Mouse (Mus musculus): ENCODE data around the gene Sik3.

Gene Sik3

DNA sequence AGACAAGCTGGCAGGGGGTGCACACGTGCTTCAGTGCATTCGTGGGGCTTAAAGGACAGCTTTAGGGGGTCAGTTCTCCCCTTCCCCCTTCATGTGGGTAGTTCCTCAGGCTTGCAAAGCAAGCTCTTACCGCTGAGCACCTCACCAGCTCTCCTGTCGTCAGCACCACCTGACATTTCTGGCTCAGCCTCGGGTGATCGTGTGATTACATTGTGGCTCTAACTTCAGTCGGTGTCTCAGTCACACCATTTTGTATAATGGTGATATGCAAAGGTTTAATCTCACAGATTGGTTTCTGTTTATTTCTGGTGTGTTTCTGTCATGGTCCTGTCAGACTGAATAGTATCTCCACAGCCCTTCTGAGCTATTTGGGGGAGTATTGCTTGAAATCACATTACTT lies 186.3 kb downstream of the Sik3 start:
- DNase-seq: no peak

DNA sequence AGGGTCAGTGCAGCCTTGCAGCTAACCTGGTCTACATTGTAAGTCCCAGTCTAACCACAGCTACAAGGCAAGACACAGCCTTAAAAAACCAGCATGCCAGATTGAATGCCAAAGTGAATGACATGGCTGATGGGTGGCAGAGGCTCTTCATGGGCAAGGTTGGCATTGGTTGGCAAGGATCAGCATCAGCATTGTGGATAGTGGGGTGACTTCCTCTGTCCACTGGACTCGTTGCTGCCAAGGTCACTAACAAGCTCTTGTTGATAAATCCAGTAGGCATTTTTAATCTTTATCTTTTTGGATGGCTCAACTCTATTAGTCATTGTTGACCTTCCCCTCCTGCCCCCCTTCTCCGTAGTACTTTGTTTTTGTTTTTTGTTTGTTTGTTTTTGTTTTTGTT lies 187.0 kb downstream of the Sik3 start:
- DNase-seq: no peak

DNA sequence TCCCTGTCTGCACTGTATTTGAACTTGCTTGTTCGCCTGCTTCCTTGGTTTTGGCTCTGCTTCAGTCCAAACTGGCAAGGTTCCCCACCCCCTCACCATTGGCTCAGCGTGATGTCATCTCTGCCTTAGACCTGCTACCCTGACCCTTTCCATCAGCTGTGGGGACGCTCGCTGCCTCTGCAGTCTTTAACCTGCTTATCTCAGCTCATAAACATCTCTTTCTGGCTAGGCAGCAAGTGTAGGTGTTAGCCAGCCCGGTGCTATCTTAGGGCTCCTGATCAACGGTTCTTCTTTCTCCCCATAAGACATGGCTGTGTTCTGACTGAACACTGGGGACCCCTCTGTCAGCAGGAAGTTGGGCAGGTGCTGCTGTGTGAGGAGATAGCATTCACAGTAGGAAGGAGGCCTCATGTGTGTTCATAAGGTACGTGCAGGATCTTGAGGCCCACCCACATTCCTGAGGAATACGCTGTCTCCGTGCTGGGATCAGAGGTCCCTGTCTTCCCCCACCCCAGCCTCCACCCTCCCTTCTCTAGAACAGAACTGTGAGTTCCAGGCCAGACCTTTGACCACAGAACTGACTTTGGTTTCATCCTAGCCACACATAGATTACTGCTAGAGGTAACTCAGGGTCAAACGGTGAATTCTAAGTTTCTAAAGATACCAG lies 194.3 kb downstream of the Sik3 start:
- DNase-seq: no peak

DNA sequence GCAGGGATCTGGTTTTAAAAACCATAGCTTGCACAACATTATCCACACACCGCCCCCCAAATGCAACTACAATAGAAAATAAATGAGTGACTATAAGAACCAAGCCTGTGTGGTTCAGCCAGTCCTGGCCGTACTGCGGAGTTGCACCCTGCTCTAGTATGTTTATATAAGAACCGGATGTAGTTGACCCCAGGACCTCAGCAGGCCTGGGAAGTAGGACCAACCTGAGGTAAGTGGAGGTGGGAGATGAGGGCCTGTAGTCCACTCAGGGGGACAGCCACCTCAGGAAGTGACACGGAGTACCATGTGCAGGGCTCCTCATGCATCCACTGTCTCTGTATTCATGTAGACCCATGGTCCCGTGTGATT lies 194.9 kb downstream of the Sik3 start:
- no peak for DNase-seq

DNA sequence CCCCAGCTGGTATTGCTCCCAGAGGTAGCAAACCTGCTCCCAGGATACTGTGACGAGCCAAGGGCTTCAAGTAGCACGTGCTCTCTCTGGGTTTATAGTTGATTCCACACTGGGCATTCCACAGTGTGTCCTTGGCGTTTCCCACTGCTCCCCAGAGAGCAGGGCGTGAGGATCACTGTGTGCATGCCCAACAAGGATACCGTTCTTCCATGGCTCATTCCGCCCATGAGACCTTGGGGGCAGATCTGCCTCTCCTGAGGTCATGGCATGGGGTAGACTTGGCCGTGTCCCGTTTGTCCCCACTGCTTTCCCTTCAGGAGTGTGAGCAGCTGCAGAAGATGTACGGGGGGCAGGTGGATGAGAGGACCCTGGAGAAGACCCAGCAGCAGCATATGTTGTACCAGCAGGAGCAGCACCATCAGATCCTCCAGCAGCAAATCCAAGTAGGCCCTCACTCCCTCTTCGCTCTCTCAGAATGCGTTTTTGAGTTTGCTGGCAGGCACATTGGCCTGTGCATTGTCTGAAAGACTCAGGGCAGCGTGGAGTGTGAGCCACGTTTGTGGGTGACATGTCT lies 195.9 kb downstream of the Sik3 start:
- no peak for DNase-seq

DNA sequence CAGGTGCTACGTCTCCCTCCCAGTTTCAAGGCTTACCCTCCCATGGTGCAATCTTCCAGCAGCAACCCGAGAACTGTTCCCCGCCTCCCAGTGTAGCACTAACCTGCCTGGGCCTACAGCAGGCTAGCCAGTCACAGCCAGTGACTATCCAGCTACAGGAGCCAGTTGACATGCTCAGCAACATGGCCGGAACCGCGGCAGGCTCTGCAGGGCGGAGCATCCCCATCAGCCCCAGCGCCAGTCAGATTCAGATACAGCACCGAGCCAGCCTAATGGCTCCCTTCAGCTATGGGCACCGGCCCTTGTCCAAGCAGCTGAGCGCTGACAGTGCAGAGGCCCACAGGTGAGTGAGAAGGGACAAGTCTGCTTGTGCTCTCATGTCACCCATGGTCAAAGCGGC lies 197.9 kb downstream of the Sik3 start:
- no peak for DNase-seq

DNA sequence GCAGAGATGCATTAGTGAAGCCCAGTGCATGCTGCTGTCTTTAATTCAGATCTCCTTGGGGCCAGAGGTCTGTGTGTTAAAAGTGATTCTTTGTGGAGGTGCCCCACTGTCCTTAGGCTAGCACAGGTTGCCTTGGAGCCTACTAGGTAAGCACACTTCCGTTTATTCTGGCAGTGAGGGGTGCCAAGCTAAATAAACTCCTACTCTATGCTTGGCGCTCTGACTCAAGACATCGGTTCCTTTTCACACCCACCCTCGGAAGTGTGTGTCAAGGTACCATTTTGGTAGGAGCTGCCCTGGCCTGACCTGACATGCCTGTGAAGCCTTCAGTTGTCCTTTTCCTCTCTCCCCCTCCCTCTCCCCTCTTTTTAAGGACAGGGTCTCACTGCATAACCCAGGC lies 201.7 kb downstream of the Sik3 start:
- DNase-seq: no peak

DNA sequence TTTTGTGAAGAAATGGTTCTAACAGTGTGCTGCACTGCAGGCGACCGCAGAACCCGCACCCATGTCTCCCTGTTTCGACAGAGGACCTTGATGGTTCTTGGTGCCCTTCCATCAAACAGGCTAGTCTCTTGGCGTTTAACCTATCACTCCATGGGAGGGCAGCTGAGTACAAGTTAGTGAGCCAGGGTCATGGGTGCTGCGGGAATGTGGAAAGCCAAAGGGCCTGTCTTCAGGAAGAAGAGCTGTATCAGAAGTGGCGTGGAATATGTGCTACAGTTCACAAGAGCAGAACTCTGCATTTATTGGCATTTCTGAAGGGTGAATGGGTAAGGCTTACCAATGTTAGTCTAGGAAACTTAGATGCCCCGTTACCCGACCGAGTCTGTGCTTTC lies 202.3 kb downstream of the Sik3 start:
- no peak for DNase-seq

DNA sequence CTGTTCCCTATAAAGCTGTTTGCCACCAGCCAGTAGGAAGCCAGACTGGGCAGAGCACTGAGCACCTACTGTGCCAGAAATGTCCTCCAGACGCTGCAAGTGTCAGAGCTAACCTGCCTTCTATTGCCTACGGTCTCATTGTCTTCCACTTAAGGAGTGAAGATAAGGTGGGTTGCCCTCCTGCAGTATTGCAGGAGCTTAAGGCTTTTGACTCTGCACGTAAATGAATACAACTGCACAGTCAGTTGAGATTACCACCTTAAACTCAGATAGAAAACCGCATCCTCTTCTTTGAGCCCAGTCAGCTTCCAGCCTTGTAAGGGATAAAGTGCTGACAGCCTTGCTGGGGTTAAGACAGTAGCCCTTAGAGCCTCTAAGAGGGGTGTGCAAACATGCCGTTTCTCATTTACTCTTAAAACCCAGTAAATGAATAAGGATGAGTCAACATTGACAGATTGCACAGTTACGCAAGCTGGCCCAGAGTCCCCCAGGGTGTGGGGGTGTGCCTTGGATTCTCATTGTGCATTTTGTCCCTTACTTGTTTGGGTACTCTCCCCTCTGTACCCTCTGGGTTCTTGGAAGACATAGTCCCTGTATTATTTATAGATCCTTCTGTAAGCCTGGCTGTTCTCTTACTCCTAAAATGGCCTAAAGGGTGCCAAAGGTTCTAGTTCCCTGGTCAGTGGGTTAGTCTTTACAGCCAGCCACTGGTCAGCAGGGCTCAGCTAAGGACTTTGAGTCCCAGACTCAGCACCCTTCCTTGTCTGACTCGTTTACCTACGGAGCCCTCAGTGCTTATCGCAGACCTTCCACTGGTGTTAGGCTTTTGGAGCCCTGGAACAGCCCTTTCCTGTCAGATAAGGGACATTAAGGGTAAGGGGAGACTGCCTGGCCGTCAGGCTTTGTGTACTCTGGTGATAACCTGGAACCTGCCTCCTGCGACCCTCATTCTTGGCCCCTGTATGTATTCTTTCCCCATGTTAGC lies 203.0 kb downstream of the Sik3 start:
- DNase-seq: no peak

DNA sequence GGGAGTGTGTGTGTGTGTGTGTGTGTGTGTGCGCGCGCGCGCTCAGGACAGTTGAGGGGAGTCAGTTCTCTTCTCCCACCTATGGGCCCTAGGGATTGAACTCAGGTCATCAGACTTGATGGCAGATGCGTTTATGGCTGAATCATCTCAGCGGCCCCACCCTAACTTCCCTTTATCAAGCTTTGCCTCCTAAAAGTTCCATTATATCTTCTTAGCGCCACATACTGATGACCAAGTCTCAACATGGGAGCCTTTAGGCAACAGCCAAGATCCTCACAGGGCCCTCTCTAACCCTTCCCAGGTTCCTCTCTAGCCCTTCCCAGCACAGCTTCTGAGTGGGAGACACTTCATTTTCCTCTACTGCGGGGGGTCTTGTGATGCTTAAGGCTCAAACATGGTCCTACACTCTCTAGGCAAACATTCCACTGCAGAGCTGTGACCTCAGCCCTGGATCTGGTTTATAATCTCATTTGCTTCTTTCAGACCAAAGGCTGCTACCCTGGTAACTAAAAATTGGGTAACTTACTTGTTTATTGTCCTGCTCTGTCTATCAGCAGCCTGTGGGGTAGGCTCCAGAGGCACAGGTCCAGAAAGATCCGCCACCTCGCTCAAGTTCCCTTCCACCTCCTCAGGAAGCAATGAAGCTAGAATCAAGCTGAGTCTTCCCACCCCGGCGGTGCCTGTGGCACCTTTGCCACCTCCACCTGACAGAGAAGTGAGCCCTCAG lies 204.3 kb downstream of the Sik3 start:
- DNase-seq: no peak

DNA sequence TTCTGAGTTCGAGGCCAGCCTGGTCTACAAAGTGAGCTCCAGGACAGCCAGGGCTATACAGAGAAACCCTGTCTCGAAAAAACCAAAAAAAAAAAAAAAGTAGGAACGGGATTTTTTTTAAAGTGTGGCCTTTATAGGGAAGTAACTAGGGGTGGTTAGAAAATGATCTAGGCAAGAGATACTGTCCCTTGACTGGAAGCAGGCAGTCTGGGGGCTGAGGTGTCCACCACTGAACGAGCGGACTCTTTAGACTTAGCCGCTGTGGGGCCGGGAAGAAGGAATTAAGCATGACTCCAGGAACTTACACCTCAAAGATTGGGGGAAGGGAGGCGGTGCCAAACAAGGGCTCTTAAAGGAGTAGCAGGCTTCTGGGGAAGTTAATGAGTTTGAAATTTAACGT lies 205.6 kb downstream of the Sik3 start:
- no peak for DNase-seq

DNA sequence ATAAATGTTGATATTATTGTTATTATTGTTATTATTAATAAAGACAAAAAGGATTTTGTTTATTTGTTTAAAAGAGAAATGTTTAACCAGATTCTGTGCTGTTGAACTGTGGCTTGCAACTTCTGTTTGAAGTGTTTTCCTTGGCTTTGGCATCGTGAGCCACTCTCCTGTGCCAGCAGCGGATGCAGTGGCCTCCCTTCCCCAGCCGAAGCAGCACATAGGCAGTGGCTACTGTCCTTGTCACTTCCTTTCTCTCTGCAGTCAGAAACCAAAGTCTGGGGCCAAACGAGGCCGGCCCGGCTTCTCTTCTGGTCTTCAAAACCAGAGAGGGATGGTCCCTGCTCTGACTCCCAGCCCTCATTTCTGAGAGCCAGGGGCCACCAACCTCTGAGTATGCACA lies 210.5 kb downstream of the Sik3 start:
- no peak for DNase-seq

DNA sequence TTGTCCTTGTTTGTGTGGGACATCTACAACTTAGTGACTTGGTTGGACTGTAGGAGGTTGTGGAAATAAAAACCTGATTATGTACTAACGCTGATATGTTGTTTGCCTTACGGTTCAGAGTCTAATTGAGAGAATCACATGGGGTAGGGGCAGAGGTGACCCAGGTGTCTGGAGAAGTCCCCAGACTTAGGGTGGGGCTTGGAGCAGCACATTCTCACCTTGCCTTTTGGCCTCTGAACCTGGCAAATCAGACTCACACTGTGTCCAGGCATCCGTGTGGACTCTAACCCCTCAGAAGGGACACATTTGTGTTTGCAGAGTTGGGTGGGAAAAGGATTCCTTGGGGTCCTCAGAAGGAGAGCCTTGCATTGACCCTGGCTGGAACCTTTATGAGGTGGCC lies 211.5 kb downstream of the Sik3 start:
- no peak for DNase-seq

DNA sequence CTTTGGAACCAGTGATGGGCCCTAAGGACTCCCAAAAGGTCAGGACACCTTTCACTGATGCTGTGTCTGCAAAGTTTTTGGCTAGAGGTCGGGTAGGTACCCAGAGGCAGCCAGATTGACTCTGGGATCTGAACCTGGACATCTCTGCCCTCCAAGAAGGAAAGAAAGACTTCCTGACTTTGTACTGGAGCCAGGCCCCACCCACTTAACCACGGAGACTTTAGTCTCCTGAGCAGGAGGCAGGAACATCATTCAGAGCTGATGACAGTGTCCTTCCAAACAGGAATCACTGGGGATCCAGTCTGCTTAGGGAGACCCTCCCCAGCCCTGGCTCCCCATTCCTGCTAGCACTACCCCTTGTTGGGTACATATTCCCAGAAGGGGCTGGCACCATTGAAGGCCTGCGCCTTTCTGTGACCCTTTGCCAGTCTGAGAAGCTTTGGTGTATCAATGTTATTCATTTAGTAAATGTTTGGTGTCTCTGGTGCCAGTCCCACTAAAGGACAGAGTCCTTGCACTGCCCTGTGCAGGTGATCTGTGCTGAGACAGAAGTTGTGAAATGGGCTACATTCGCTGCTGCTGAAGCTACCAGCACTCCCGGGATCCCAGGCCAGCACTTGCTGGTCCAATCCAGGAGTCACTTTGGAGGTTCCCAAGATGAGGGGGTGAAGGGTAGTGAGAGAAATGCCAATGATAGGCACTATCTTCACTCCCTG lies 212.5 kb downstream of the Sik3 start:
- no peak for DNase-seq

DNA sequence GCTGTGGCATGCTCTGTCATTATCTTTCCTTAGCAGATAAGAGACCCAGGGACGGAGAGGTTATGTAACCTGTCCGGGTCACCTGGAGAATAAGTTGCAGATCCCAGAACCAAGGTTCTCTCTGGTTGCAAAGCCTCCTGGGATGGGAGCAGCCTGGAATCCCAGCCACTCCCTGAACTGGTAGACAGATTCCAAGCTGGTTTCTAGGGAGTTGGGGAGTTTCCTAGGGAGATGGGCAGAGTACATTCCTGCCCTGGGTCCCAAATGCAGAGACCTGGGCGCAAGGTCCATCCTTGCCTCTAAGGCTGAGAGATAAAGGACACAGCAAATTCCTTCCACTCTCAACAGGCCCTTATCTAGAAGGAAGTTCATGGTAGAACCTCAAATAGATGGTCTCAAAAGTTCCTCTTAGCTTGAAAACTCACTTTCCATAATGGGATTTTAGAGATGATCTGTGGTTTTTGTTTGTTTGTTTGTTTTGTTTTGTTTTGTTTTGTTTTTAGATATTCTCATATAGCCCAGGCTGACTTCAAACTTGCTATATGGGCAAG lies 214.5 kb downstream of the Sik3 start:
- no peak for DNase-seq

DNA sequence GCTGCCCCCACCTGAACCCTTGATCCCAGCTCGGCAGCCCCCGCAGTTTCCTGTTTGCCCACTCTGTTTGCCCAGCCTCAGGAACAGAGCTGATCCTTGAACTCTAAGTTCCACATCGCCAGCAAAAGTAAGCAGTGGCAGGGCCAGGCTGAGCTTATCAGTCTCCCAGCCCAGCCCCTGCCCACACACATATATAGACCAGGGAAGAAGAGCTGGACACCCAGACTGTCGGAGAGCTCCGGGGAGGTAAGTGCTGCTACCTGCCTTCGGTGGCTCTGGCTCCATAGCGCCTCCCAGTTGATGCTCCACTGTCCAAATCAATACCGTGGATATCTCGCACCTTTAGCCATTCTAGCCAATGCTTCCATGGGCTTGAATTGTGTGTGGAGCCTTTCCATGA lies 215.9 kb downstream of the Sik3 start, which contains the start of gene Apoa1:
Apoa1 (plus strand) TSS at position 90 of the 400 bp plus-strand sequence.
- no peak for DNase-seq

DNA sequence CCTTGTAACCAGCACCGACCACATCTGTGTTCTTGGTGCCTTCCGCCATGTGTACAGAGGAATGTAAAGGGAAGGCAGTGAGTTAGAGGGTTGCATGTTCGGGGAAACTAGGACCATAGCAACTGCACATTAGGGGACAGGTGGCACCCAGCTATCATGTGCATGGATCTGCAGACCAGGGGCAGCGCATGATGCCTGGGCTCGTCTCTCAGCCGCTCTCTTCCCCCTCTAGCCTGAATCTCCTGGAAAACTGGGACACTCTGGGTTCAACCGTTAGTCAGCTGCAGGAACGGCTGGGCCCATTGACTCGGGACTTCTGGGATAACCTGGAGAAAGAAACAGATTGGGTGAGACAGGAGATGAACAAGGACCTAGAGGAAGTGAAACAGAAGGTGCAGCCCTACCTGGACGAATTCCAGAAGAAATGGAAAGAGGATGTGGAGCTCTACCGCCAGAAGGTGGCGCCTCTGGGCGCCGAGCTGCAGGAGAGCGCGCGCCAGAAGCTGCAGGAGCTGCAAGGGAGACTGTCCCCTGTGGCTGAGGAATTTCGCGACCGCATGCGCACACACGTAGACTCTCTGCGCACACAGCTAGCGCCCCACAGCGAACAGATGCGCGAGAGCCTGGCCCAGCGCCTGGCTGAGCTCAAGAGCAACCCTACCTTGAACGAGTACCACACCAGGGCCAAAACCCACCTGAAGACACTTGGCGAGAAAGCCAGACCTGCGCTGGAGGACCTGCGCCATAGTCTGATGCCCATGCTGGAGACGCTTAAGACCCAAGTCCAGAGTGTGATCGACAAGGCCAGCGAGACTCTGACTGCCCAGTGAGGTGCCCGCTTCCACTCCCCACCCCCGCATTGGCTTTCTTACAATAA lies 217.2 kb downstream of the Sik3 start:
- DNase-seq: peak; percentile 54 to 60

DNA sequence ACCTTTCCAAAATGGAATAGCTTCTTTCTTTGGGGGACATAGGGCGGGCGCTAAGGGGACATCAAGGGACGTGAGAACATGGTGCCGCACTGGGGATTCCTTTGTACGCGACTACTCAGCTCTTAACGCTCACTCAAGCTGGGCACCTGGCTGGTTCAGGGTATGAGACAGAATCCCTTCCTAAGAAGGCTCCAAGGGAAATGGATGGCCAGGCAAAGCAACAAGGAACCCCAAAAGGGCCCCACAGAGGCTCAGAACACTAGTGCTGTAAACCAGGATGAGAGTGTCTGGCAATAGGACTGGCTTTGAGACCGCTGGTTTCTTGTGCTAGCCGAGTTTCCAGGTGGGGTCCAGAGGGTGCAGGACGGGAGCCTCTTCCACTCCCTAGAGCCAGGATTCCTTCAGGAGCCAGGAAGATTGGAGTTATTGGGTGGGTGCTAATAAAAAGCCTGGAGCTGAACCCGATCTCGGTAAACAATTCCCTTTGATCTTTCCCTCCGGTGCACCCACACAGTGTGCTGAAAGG lies 217.9 kb downstream of the Sik3 start:
- DNase-seq: no peak

DNA sequence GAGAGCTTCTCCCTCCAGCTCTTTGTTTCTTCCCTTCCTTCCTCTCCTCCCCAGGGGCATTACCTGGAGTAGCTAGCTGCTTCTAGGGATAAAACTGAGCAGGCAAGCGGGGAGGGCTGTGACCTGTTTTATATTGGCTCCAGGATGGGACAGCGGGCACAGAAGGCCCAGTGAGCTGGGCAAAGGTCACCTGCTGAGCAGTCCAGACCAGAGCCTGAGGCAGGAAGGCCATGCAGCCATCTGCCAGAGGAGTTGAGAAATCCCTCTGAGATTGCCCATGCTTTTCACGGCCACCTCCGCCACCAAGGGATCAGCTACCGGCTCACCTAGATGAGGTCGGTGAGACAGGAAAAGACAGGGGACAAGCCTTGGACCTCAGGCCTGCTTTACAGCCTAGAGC lies 222.6 kb downstream of the Sik3 start:
- no peak for DNase-seq

DNA sequence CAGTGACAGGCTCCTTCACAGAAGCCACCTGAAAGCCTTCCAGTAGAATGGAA lies 222.8 kb downstream of the Sik3 start, which contains the start of gene Apoc3:
Apoc3 (minus strand) TSS at position 41 of the 53 bp plus-strand sequence.
- DNase-seq: no peak

DNA sequence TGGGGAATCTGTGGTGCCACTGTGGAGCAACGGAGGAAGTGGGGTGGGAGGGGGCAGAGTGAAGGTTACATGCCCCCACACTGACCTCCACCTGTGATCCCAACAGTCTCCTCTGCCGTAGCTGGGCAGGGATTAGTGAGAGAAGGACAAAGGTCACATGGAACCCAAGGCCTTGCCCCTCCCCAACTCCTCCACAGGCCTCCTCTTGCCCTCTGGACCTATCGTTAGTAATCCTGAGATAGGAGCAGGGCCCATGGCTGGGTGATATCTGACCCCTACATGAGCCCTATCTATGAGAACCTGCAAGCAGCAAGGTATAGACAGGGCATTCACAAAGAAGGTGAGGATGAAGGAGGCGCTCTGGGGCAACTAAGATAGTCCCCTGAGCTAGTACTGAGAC lies 223.0 kb downstream of the Sik3 start:
- no peak for DNase-seq

DNA sequence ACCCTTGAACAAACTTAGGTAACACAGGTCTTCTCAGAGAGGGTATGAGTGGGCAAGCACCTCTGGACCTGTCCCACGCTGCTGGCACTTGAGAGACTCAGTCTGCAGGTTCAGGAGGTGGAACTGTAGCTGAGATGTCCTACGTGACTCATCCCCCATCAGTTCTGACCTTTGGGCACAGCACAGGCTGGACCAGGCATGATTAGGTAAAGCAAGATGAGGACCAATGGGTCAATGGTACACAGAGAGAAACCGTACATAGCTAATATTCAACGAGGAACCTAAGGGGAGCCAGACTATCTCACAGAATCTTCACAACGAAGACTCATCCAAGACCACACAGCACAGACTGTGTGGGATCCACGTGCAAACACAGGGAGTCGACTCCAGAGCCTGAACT lies 226.2 kb downstream of the Sik3 start:
- DNase-seq: no peak

Data from thymus, postnatal 36 days (tissue).